Mouse (Mus musculus): Measurements from ENCODE around the gene Gm47841.

DNA sequence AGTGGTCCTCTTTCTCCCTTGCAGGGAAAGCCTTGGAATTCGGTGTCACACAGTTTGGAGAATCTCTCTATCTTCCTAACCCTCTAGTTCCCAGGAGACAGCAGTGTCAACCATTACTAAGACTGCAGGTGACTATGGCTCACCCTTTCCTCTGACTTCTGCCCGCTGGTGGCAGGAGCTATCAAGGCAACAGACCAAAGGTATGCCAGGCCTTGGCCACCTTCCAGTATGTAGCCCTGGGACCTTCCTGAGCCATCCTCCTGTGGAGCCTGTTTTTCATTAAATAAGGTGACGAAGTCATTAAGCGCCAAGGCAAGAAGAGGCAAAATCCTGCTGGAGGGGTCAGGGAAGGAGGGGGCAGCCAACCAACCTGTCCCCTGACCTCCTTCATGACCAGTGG is 28.0 kb upstream of the Gm47841 start:
- TF ChIP-seq CTCF (IDR thresholded peaks at IDR 0.05; ENCODE audit: low read depth) = no peak
- no peak for TF ChIP-seq EP300 (IDR thresholded peaks at IDR 0.05; ENCODE audit: low read depth)
